ENCODE assay signal across 21 mouse cellular contexts in genomic region chr13:49465875-49466274, GRCm38 (mm10). TPM values are rescaled to one million over a fixed set of nuclear protein-coding genes. Genes with fewer than 3 reads are reported as not detected.
DNase-seq lines count a peak whose midpoint lies in the region; ATAC-seq and TF ChIP-seq lines count a peak whose summit lies in the region.
"Had no signal": no experiment of that assay in that cellular context is flagged by ENCODE, and none has a peak within 500 bp of the region (broad histone marks: within the 10 kb centered on the region; RNA-seq: fewer than 3 reads in every experiment).

No protein-coding gene starts in this region.

- ATAC-seq in embryonic facial prominence, embryonic 12.5 days (ENCODE audit: insufficient number of reproducible peaks, insufficient read depth, low FRiP score, low TSS enrichment): no peak
- ATAC-seq in limb, embryonic 13.5 days (ENCODE audit: low FRiP score, low read depth): no peak
- peak; percentile 67 for ATAC-seq in liver, embryonic 16.5 days (ENCODE audit: low read depth)
- ATAC-seq: forebrain, embryonic 13.5 days; hindbrain, embryonic 16.5 days; intestine, postnatal 0 days; midbrain, embryonic 16.5 days had no signal

- H3K27ac ChIP-seq in layer of hippocampus, adult 2 months: peak overlapping the region; percentile 28; the same call in 1 of the 2 replicates
- H3K27ac ChIP-seq in embryonic facial prominence, embryonic 12.5 days: peak overlapping the region; percentile 88
- H3K27ac ChIP-seq in limb, embryonic 13.5 days: peak overlapping the region; percentile 95
- H3K27ac ChIP-seq in liver, embryonic 16.5 days (ENCODE audit: low read length): no peak overlapping the region; the same call in 1 of the 2 replicates
- H3K27ac ChIP-seq: forebrain, embryonic 13.5 days; neural tube, embryonic 15.5 days had no signal

- H3K36me3 ChIP-seq in embryonic facial prominence, embryonic 12.5 days: peaks cover 6% of the 10 kb centered on the region; the same call in 1 of the 2 replicates
- H3K36me3 ChIP-seq in limb, embryonic 13.5 days: peaks cover 40% of the 10 kb centered on the region
- H3K36me3 ChIP-seq in liver, embryonic 16.5 days (ENCODE audit: control insufficient read depth, insufficient read depth): peaks cover 15% of the 10 kb centered on the region

- H3K4me2 ChIP-seq in embryonic facial prominence, embryonic 12.5 days (replicated peaks): no peak overlapping the region
- H3K4me2 ChIP-seq in limb, embryonic 13.5 days (replicated peaks): no peak overlapping the region
- no peak overlapping the region for H3K4me2 ChIP-seq in liver, embryonic 16.5 days (ENCODE audit: low read depth, low read length)
- H3K4me2 ChIP-seq: forebrain, embryonic 13.5 days; neural tube, embryonic 15.5 days had no signal

- no peak for TF ChIP-seq CTCF in layer of hippocampus, adult 2 months (conservative IDR thresholded peaks at IDR 0.05)

- no peak overlapping the region for H3K9ac ChIP-seq in embryonic facial prominence, embryonic 12.5 days
- H3K9ac ChIP-seq in limb, embryonic 13.5 days: no peak overlapping the region
- no peak overlapping the region for H3K9ac ChIP-seq in liver, embryonic 16.5 days (ENCODE audit: low read depth, low read length)
- H3K9ac ChIP-seq: forebrain, embryonic 13.5 days; neural tube, embryonic 15.5 days had no signal

- H3K4me1 ChIP-seq in embryonic facial prominence, embryonic 12.5 days: peaks cover 22% of the 10 kb centered on the region
- peaks cover 31% of the 10 kb centered on the region for H3K4me1 ChIP-seq in limb, embryonic 13.5 days
- no peaks in the 10 kb centered on the region; the same call in 1 of the 2 replicates for H3K4me1 ChIP-seq in liver, embryonic 16.5 days (ENCODE audit: control insufficient read depth, low read depth, low read length)
- H3K4me1 ChIP-seq: forebrain, embryonic 13.5 days; neural tube, embryonic 15.5 days had no signal

- H3K9me3 ChIP-seq in embryonic facial prominence, embryonic 12.5 days: no peaks in the 10 kb centered on the region
- H3K9me3 ChIP-seq in limb, embryonic 13.5 days: no peaks in the 10 kb centered on the region
- no peaks in the 10 kb centered on the region for H3K9me3 ChIP-seq in liver, embryonic 16.5 days (replicated peaks; ENCODE audit: control insufficient read depth, low read length)
- H3K9me3 ChIP-seq: forebrain, embryonic 13.5 days; megakaryocyte, embryonic 14.5 days; neural tube, embryonic 15.5 days had no signal

- no peak for DNase-seq in layer of hippocampus, adult 2 months (ENCODE audit: low spot score in 2 of 2)
- no peak for DNase-seq in layer of hippocampus, postnatal 14 days (ENCODE audit: low spot score in 2 of 2)
- no peak for DNase-seq in adrenal gland, adult 18-20 months (ENCODE audit: low spot score in 2 of 2)
- no peak for DNase-seq in thymus, postnatal 0 days (ENCODE audit: low spot score)
- no peak for DNase-seq in cerebellum, postnatal 4 days (ENCODE audit: low spot score in 2 of 2)
- DNase-seq: adrenal gland, postnatal 36 days; cerebellum, adult 8-10 months; gastrocnemius, postnatal 14 days; left cerebral cortex, postnatal 4 days; lung, postnatal 10 days; right cerebral cortex, postnatal 25 days had no signal

- WGBS in embryonic facial prominence, embryonic 12.5 days: 89% methylated on average over 4 of the region's 4 CpGs
- WGBS in limb, embryonic 13.5 days: 90% methylated on average over 4 of the region's 4 CpGs
- 52% methylated on average over 4 of the region's 4 CpGs for WGBS in liver, embryonic 16.5 days (ENCODE audit: insufficient replicate concordance)

- no peak overlapping the region for H3K4me3 ChIP-seq in layer of hippocampus, adult 2 months
- H3K4me3 ChIP-seq in embryonic facial prominence, embryonic 12.5 days: no peak overlapping the region
- no peak overlapping the region for H3K4me3 ChIP-seq in limb, embryonic 13.5 days
- H3K4me3 ChIP-seq in liver, embryonic 16.5 days (ENCODE audit: low read depth, low read length): no peak overlapping the region
- H3K4me3 ChIP-seq: forebrain, embryonic 13.5 days; megakaryocyte, embryonic 14.5 days; neural tube, embryonic 15.5 days had no signal

- H3K27me3 ChIP-seq in embryonic facial prominence, embryonic 12.5 days: no peaks in the 10 kb centered on the region
- no peaks in the 10 kb centered on the region for H3K27me3 ChIP-seq in limb, embryonic 13.5 days
- no peaks in the 10 kb centered on the region for H3K27me3 ChIP-seq in liver, embryonic 16.5 days (ENCODE audit: control insufficient read depth, insufficient read depth, low read depth, low read length)
- H3K27me3 ChIP-seq: CH12.LX; forebrain, embryonic 13.5 days; megakaryocyte, embryonic 14.5 days; neural tube, embryonic 15.5 days had no signal

RNA-seq across cellular contexts. Expression of gene Tes3-ps, which starts 27.2 kb away (rescaled TPM):
- total RNA-seq in layer of hippocampus, adult 2 months (2021): 1 to 10 TPM in 1 of 2 experiments, under 1 TPM in 1; 0.79 to 1.7 TPM
- 1 to 10 TPM; 2.0 to 2.2 TPM for total RNA-seq in layer of hippocampus, postnatal 14 days (2021)
- polyA plus RNA-seq in embryonic facial prominence, embryonic 12.5 days (2016; fragmentation: Nextera tagmentation; extraction: Ambion mirVana): 1.3 and 1.4 TPM in 2 replicates
- polyA plus RNA-seq in limb, embryonic 13.5 days (2015; fragmentation: Nextera tagmentation; extraction: Ambion mirVana): 1.2 and 1.5 TPM in 2 replicates
- 0.62 and 0.68 TPM in 2 replicates for polyA plus RNA-seq in liver, embryonic 16.5 days (2015; fragmentation: Nextera tagmentation; extraction: Ambion mirVana)
- 1 to 10 TPM; 1.0 to 1.1 TPM for total RNA-seq in adrenal gland, adult 18-20 months (2021)
- polyA plus RNA-seq in thymus, postnatal 0 days (2015; fragmentation: Nextera tagmentation; extraction: Ambion mirVana): 0.77 and 1.4 TPM in 2 replicates

RNA-seq across cellular contexts. Expression of gene Ecm2, which starts 38.7 kb away (rescaled TPM):
- total RNA-seq in layer of hippocampus, adult 2 months (2021): 1 to 10 TPM; 6.5 to 8.1 TPM
- 1 to 10 TPM; 3.6 to 6.1 TPM for total RNA-seq in layer of hippocampus, postnatal 14 days (2021)
- 0.64 and 0.69 TPM in 2 replicates for polyA plus RNA-seq in embryonic facial prominence, embryonic 12.5 days (2016; fragmentation: Nextera tagmentation; extraction: Ambion mirVana)
- polyA plus RNA-seq in limb, embryonic 13.5 days (2015; fragmentation: Nextera tagmentation; extraction: Ambion mirVana): 1.4 and 1.9 TPM in 2 replicates
- polyA plus RNA-seq in liver, embryonic 16.5 days (2015; fragmentation: Nextera tagmentation; extraction: Ambion mirVana): 0.36 and 0.38 TPM in 2 replicates
- 1 to 10 TPM; 6.2 to 8.9 TPM for total RNA-seq in adrenal gland, adult 18-20 months (2021)
- 0.60 and 0.79 TPM in 2 replicates for polyA plus RNA-seq in thymus, postnatal 0 days (2015; fragmentation: Nextera tagmentation; extraction: Ambion mirVana)

RNA-seq across cellular contexts. Expression of gene Ippk, which starts 44.8 kb away (rescaled TPM):
- 10 to 100 TPM; 33.1 to 41.0 TPM for total RNA-seq in layer of hippocampus, adult 2 months (2021)
- total RNA-seq in layer of hippocampus, postnatal 14 days (2021): 10 to 100 TPM; 21.7 to 22.1 TPM
- polyA plus RNA-seq in embryonic facial prominence, embryonic 12.5 days (2016; fragmentation: Nextera tagmentation; extraction: Ambion mirVana): 14.0 and 15.8 TPM in 2 replicates
- 13.9 and 14.3 TPM in 2 replicates for polyA plus RNA-seq in limb, embryonic 13.5 days (2015; fragmentation: Nextera tagmentation; extraction: Ambion mirVana)
- 6.6 and 6.8 TPM in 2 replicates for polyA plus RNA-seq in liver, embryonic 16.5 days (2015; fragmentation: Nextera tagmentation; extraction: Ambion mirVana)
- total RNA-seq in adrenal gland, adult 18-20 months (2021): 10 to 100 TPM; 35.9 to 44.8 TPM
- polyA plus RNA-seq in thymus, postnatal 0 days (2015; fragmentation: Nextera tagmentation; extraction: Ambion mirVana): 13.5 and 15.2 TPM in 2 replicates
